Mouse (Mus musculus) c-Kit-negative CD71-positive TER-119-positive erythroid progenitor cells, embryonic 14.5 days (primary cell): Measurements from ENCODE around the gene Tmem104.

Source experiments
- DNase-seq: peaks from one replicate; pipeline ENCODE4 v3.0.0-alpha.2; 2013; ENCODE audit warnings: low read depth, low spot score

Tmem104 gene

GRCm38 (mm10) chr11:115166776-115167175, 20.5 kb upstream of the Tmem104 start:
- DNase-seq = no peak

- no peak for DNase-seq
Measured at GRCm38 (mm10) chr11:115167631-115168249, 19.5 kb upstream of the Tmem104 start.

GRCm38 (mm10) chr11:115169430-115169829, 17.9 kb upstream of the Tmem104 start:
- no peak for DNase-seq

- DNase-seq = no peak
Measured at GRCm38 (mm10) chr11:115171125-115171524, 16.2 kb upstream of the Tmem104 start.

GRCm38 (mm10) chr11:115172825-115173287, 14.4 kb upstream of the Tmem104 start:
- DNase-seq = no peak

- DNase-seq = no peak
Measured at GRCm38 (mm10) chr11:115173549-115174339, 13.5 kb upstream of the Tmem104 start.

GRCm38 (mm10) chr11:115176399-115177190, 10.7 kb upstream of the Tmem104 start:
- DNase-seq = no peak

- no peak for DNase-seq
Measured at GRCm38 (mm10) chr11:115177559-115178195, 9.6 kb upstream of the Tmem104 start.

- no peak for DNase-seq
Measured at GRCm38 (mm10) chr11:115178766-115179165, 8.5 kb upstream of the Tmem104 start.

GRCm38 (mm10) chr11:115179191-115179590, 8.1 kb upstream of the Tmem104 start:
- no peak for DNase-seq

- DNase-seq = no peak
Measured at GRCm38 (mm10) chr11:115179881-115180280, 7.4 kb upstream of the Tmem104 start.

- DNase-seq = no peak
Measured at GRCm38 (mm10) chr11:115181913-115182638, 5.2 kb upstream of the Tmem104 start.

- no peak for DNase-seq
Measured at GRCm38 (mm10) chr11:115184973-115185372, 2.3 kb upstream of the Tmem104 start.

GRCm38 (mm10) chr11:115187693-115188092, 406 bp downstream of the Tmem104 start, which contains the start of gene Nat9:
Gene Nat9, minus strand, starts transcription at chr11:115187859.
- no peak for DNase-seq

- DNase-seq = no peak
Measured at GRCm38 (mm10) chr11:115188539-115189231, 1.4 kb downstream of the Tmem104 start.

GRCm38 (mm10) chr11:115189304-115189703, 2.0 kb downstream of the Tmem104 start:
- DNase-seq = no peak

- no peak for DNase-seq
Measured at GRCm38 (mm10) chr11:115192180-115192579, 4.9 kb downstream of the Tmem104 start.

- no peak for DNase-seq
Measured at GRCm38 (mm10) chr11:115194693-115195092, 7.4 kb downstream of the Tmem104 start.

- DNase-seq = no peak
Measured at GRCm38 (mm10) chr11:115195933-115196332, 8.6 kb downstream of the Tmem104 start.

- DNase-seq = no peak
Measured at GRCm38 (mm10) chr11:115197558-115197957, 10.3 kb downstream of the Tmem104 start.
